Comparison of ENCODE assay signal across 9 mouse cellular contexts in genomic region chr13:54242380-54242779, GRCm38 (mm10). TPM values are rescaled to one million over a fixed set of nuclear protein-coding genes. Genes with fewer than 3 reads are reported as not detected.
A peak's percentile ranks its signal among the peaks of the same experiment; 100 is the strongest.
DNase-seq lines count a peak whose midpoint lies in the region; ATAC-seq and TF ChIP-seq lines count a peak whose summit lies in the region.
"Had no signal": no experiment of that assay in that cellular context is flagged by ENCODE, and none has a peak within 500 bp of the region (broad histone marks: within the 10 kb centered on the region; RNA-seq: fewer than 3 reads in every experiment).

No protein-coding gene starts in this region.

- no peaks in the 10 kb centered on the region for H3K36me3 ChIP-seq in forebrain, postnatal 0 days (ENCODE audit: insufficient read depth)
- no peaks in the 10 kb centered on the region for H3K36me3 ChIP-seq in forebrain, embryonic 14.5 days (ENCODE audit: control insufficient read depth, insufficient read depth, low read length)
- H3K36me3 ChIP-seq in forebrain, embryonic 11.5 days (ENCODE audit: control insufficient read depth, insufficient read depth, low read length) = no peaks in the 10 kb centered on the region
- H3K36me3 ChIP-seq: heart, embryonic 15.5 days had no signal

- H3K4me3 ChIP-seq in forebrain, postnatal 0 days (ENCODE audit: low read depth, low read length) = no peak overlapping the region
- H3K4me3 ChIP-seq in forebrain, embryonic 14.5 days (ENCODE audit: low read depth, low read length) = no peak overlapping the region
- H3K4me3 ChIP-seq in forebrain, embryonic 11.5 days (ENCODE audit: low read depth, low read length) = no peak overlapping the region
- H3K4me3 ChIP-seq: heart, embryonic 15.5 days had no signal

- peak; percentile 28 for TF ChIP-seq CTCF in forebrain, postnatal 0 days (IDR thresholded peaks at IDR 0.05; ENCODE audit: low read depth)

- DNase-seq in forebrain, postnatal 0 days = no peak
- no peak for DNase-seq in forebrain, embryonic 14.5 days (ENCODE audit: low spot score)
- DNase-seq in testis, postnatal 10 days (ENCODE audit: low spot score) = peak; percentile 52
- DNase-seq in testis, postnatal 14 days (ENCODE audit: low spot score) = no peak
- peak; percentile 80 for DNase-seq in induced T-regulatory cell, adult 2 months (ENCODE audit: low read depth)
- DNase-seq in thymus, postnatal 0 days (ENCODE audit: low spot score) = peak; percentile 21
- no peak for DNase-seq in forebrain, embryonic 11.5 days (ENCODE audit: low spot score)
- no peak for DNase-seq in cerebellum, adult 8-10 months

- 67% methylated on average over 5 of the region's 5 CpGs for WGBS in forebrain, postnatal 0 days
- 75% methylated on average over 5 of the region's 5 CpGs for WGBS in forebrain, embryonic 14.5 days
- 77% methylated on average over 5 of the region's 5 CpGs for WGBS in forebrain, embryonic 11.5 days

- ATAC-seq in forebrain, postnatal 0 days = no peak
- no peak for ATAC-seq in forebrain, embryonic 14.5 days
- ATAC-seq in forebrain, embryonic 11.5 days (replicated peaks; ENCODE audit: low FRiP score) = no peak

- H3K4me1 ChIP-seq in forebrain, postnatal 0 days (ENCODE audit: insufficient read depth) = no peaks in the 10 kb centered on the region
- H3K4me1 ChIP-seq in forebrain, embryonic 14.5 days (ENCODE audit: control insufficient read depth, insufficient read depth, low read length) = 0 out of 2 replicates have a peak, but pooled peaks cover 6% of the 10 kb centered on the region
- no peaks in the 10 kb centered on the region for H3K4me1 ChIP-seq in forebrain, embryonic 11.5 days (replicated peaks; ENCODE audit: control insufficient read depth, insufficient read depth, low read length)

- H3K4me2 ChIP-seq in forebrain, postnatal 0 days (ENCODE audit: low read depth) = no peak overlapping the region
- H3K4me2 ChIP-seq in forebrain, embryonic 14.5 days (ENCODE audit: low read length) = no peak overlapping the region
- H3K4me2 ChIP-seq in forebrain, embryonic 11.5 days (ENCODE audit: low read depth, low read length, severe bottlenecking) = no peak overlapping the region
- H3K4me2 ChIP-seq: heart, embryonic 15.5 days had no signal

- no peak overlapping the region for H3K9ac ChIP-seq in forebrain, postnatal 0 days
- no peak overlapping the region for H3K9ac ChIP-seq in forebrain, embryonic 14.5 days (ENCODE audit: low read length)
- H3K9ac ChIP-seq in forebrain, embryonic 11.5 days (ENCODE audit: low read length) = no peak overlapping the region
- H3K9ac ChIP-seq: heart, embryonic 15.5 days had no signal

- no peaks in the 10 kb centered on the region for H3K9me3 ChIP-seq in forebrain, postnatal 0 days (ENCODE audit: low read length)
- H3K9me3 ChIP-seq in forebrain, embryonic 14.5 days (replicated peaks; ENCODE audit: control insufficient read depth, low read length) = no peaks in the 10 kb centered on the region
- H3K9me3 ChIP-seq in forebrain, embryonic 11.5 days (ENCODE audit: control insufficient read depth, low read length) = no peaks in the 10 kb centered on the region
- H3K9me3 ChIP-seq: heart, embryonic 15.5 days had no signal

- H3K27me3 ChIP-seq in forebrain, postnatal 0 days (ENCODE audit: insufficient read depth, low read length) = no peaks in the 10 kb centered on the region
- no peaks in the 10 kb centered on the region for H3K27me3 ChIP-seq in forebrain, embryonic 14.5 days (replicated peaks; ENCODE audit: control insufficient read depth, insufficient read depth, low read length)
- H3K27me3 ChIP-seq in forebrain, embryonic 11.5 days (ENCODE audit: control insufficient read depth, insufficient read depth, low read length) = no peaks in the 10 kb centered on the region

- H3K27ac ChIP-seq in forebrain, postnatal 0 days (ENCODE audit: low read depth, low read length) = no peak overlapping the region
- no peak overlapping the region for H3K27ac ChIP-seq in forebrain, embryonic 14.5 days (ENCODE audit: low read depth, low read length)
- H3K27ac ChIP-seq in forebrain, embryonic 11.5 days (ENCODE audit: low read depth, low read length) = no peak overlapping the region
- H3K27ac ChIP-seq: heart, embryonic 15.5 days had no signal

RNA-seq across cellular contexts. Expression of gene Hrh2, which starts 50.5 kb away (rescaled TPM):
- total RNA-seq in forebrain, postnatal 0 days (2014; rRNA removed) = 2.2 and 2.5 TPM in 2 replicates
- polyA plus RNA-seq in forebrain, postnatal 0 days (2015; fragmentation: Nextera tagmentation; extraction: Ambion mirVana) = 0.80 and 1.3 TPM in 2 replicates
- polyA plus RNA-seq in forebrain, embryonic 14.5 days (2014; fragmentation: Nextera tagmentation; extraction: Ambion mirVana) = 0.42 and 0.48 TPM in 2 replicates
- polyA plus RNA-seq in thymus, postnatal 0 days (2015; fragmentation: Nextera tagmentation; extraction: Ambion mirVana) = 0.57 and 0.62 TPM in 2 replicates
- not detected in 2 replicates for polyA plus RNA-seq in forebrain, embryonic 11.5 days (2014; fragmentation: Nextera tagmentation; extraction: Ambion mirVana)

Comparison
In these comparisons a context has a peak if more than half of its experiments do, and no peak if none do; other contexts are left out.
1. DNase-seq: peak in testis, postnatal 10 days (single experiment), induced T-regulatory cell, adult 2 months (single experiment) and thymus, postnatal 0 days (single experiment); none in forebrain, postnatal 0 days (single experiment), forebrain, embryonic 14.5 days (single experiment), testis, postnatal 14 days (single experiment), forebrain, embryonic 11.5 days (single experiment) and cerebellum, adult 8-10 months (single experiment).